Comparison of ENCODE assay signal across 17 mouse cellular contexts in the genomic region with DNA sequence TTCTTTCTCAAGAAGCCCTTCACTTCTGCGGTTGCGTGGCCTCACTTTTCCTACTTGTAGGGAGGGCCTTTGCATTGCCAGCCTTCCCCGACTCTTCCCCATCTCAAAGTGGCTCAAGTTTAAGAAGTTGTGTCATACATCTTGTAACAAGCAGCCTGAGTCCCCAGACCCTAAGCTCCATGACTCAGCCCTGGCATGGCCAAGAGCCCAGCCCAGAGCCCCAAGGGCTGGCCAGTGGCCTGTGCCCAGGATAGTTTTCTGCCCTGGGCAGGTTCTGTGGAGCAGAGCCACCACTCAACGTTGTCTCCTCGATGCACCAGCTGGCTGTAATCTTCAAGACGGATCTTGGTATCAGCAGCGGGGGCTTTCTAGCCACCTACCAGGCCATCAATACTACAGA. TPM values are rescaled to one million over a fixed set of nuclear protein-coding genes. Genes with fewer than 3 reads are reported as not detected.
"Had no signal": no experiment of that assay in that cellular context is flagged by ENCODE, and none has a peak within 500 bp of the region (broad histone marks: within the 10 kb centered on the region; RNA-seq: fewer than 3 reads in every experiment).

No protein-coding gene starts in this region.

- H3K4me2 ChIP-seq: kidney, embryonic 15.5 days; limb, embryonic 15.5 days; liver, embryonic 13.5 days; midbrain, embryonic 11.5 days; neural tube, embryonic 13.5 days; stomach, embryonic 15.5 days had no signal

- H3K4me3 ChIP-seq: kidney, embryonic 15.5 days; limb, embryonic 15.5 days; liver, embryonic 13.5 days; megakaryocyte, embryonic 14.5 days; neural tube, embryonic 13.5 days; stomach, embryonic 15.5 days had no signal

- H3K36me3 ChIP-seq: stomach, embryonic 15.5 days had no signal

- H3K27ac ChIP-seq: kidney, embryonic 15.5 days; limb, embryonic 15.5 days; liver, embryonic 13.5 days; neural tube, embryonic 13.5 days; stomach, embryonic 15.5 days had no signal

- ATAC-seq: midbrain, embryonic 16.5 days had no signal

- H3K27me3 ChIP-seq: kidney, embryonic 15.5 days; limb, embryonic 15.5 days; liver, embryonic 13.5 days; neural tube, embryonic 13.5 days; stomach, embryonic 15.5 days had no signal

- H3K9ac ChIP-seq: kidney, embryonic 15.5 days; limb, embryonic 15.5 days; liver, embryonic 13.5 days; neural tube, embryonic 13.5 days; stomach, embryonic 15.5 days had no signal

- H3K9me3 ChIP-seq: kidney, embryonic 15.5 days; limb, embryonic 15.5 days; liver, embryonic 13.5 days; megakaryocyte, embryonic 14.5 days; neural tube, embryonic 13.5 days; stomach, embryonic 15.5 days had no signal

- DNase-seq: kidney, postnatal 14 days; layer of hippocampus, postnatal 36 days; liver, embryonic 13.5 days; lung, postnatal 36 days; retina, postnatal 1 day; thymus, adult 2 months; thymus, postnatal 25 days had no signal

RNA-seq across cellular contexts. Expression of gene Mfrp, which starts 3.4 kb away (rescaled TPM):
- polyA plus RNA-seq: kidney, embryonic 15.5 days; large intestine, adult 2 months; liver, embryonic 13.5 days; midbrain, embryonic 11.5 days; neural tube, embryonic 13.5 days had no signal

RNA-seq across cellular contexts. Expression of gene Gm49380, which starts 8.4 kb away (rescaled TPM):
- polyA plus RNA-seq: large intestine, adult 2 months; limb, embryonic 11.5 days; liver, embryonic 13.5 days; spleen, adult 2 months; thymus, adult 2 months had no signal
